Mouse (Mus musculus): Measurements from ENCODE around the gene Il21r.

Gene Il21r

DNA sequence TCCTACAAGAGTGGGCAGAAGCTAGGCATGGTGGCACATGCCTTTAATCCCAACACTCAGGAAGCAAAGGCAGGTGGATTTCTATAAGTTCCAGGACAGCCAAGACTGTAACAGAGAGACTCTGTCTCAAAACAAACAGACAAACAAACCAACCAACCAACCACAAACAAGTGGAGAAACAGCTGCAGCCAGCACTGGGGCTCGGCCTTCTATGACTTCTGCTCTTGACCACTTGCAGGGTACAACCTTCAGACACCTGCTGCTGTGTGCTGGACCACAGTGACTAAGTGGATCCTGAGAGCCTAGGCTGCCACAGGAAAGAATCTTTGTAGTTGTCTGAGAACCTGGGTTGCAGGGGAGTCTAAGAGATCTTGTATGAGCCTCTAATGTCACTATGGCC is 45.8 kb downstream of the Il21r start:
- no peak for DNase-seq

- DNase-seq = no peak
Observed at GRCm38 (mm10) chr7:125657511-125657910, 54.3 kb downstream of the Il21r start.

DNA sequence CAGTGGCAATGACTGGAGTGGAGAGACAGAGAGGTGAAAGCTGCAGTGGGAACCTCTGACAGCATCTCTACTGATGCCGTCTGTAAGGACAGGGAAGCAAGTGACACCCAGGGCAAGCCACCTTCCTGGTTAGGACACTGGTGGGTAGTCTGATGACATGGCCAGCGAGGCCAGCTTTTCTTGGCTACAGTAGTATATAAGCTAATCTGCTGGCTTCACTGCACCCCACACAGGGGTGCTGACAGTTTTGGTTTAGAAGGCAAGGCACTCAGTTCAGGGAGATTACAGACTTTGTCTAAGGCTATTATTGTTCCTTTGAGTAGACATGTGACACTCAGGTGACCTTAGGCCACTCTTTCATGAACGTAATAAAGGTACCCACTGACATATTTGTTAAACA is 60.4 kb downstream of the Il21r start:
- DNase-seq = no peak

DNA sequence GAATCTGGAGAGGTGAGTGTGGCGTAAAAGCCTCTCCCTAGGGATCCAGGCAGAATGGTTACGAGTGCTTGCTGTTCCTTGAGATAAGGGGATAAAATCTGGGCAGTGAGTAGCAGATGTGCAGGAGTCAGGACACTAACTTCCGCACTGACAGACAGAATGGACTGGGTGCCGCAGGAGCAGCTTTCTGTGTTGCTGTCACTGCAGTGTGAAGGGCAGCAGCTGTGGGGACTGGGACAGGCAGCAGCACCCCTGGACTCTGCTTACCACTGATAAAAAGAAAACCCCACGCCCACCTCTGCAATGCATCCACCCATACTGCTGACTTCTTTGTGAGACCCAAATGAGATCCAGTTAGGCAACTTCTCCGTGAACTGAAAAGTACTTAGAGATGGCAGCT is 67.6 kb downstream of the Il21r start:
- no peak for DNase-seq

DNA sequence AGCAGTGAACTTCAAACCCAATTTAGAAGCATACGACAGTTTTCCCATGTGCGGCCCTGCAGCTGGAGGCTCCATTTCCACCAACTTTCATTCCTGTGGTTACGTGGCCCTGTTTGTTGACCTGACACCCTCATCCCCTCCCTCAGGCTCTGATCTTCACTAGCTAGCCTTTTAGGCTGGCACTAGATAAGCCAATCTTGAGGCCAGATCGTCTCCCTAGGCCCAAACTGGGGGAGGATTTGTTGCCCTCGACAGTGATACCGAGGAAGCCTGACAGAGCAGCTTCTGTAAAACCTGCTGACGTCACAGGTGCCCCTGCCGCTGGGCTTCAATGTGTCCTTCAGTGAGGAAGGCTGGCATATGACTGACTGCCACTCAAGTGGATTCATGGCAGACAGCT is 68.2 kb downstream of the Il21r start:
- no peak for DNase-seq

DNA sequence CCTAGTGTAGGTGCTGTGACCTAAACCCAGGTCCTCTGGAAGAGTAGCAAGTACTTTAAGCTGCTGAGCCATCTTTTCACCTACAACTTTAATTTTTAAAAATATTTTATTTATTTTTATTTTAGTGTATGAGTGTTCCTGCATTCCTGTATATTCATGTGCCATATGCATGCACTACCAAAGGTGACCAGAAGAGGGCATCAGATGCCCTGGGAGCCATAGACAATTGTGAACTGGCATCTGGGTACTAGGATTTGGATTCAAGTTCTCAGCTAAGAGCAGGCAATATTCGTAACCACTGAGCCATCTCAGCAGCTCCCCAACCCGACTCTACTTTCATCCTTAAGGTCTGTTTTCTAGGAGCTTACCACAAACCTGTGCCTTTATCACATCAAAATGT is 71.7 kb downstream of the Il21r start:
- DNase-seq = no peak

- DNase-seq = peak; percentile 57
Observed at GRCm38 (mm10) chr7:125678756-125679155, 75.5 kb downstream of the Il21r start.

- no peak for DNase-seq
Observed at GRCm38 (mm10) chr7:125679936-125680335, 76.7 kb downstream of the Il21r start.
